Mouse (Mus musculus): Measurements from ENCODE around the gene Ftsj1.
A peak's percentile ranks its signal among the peaks of the same experiment; 100 is the strongest.

Ftsj1 gene

DNA sequence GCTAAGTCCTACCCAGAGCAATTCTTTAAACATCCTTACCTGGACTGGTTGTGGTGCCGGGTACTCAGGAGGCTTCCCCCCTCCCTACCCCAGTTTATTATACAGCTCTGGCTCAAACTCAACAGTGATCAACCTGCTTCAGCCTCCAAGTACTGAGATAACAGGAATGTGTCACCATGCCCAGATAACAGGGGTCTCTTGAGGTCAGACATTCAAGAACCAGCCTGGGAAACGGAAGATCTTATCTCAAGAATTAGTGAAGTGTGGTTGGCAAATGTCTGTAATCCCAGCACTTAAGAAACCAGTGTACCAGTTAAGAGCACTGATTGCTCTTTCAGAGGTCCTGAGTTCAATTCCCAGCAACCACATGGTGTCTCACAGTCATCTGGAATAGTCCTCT is 34.1 kb downstream of the Ftsj1 start:
- no peak for DNase-seq (ENCODE audit: low spot score)

DNA sequence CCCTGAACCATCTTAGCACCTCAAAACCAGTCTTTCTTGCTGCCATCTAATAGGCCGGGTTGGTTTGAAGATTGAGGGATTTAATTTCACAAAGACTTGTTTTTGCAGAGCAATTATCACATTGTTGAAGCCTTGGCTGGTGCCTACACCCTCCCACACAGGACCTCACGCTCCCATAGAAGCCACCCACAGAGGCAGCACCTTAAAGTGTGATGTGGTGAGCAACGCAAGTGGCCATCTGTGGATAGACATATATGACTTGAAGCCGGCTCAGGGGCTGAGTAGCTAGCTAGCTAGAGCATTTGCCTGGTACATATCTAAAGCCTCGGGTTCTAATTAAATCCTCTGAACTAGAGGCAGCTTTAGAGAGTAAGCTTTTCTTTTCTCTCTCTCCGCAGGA is 34.8 kb downstream of the Ftsj1 start:
- DNase-seq (ENCODE audit: low spot score) = no peak

DNA sequence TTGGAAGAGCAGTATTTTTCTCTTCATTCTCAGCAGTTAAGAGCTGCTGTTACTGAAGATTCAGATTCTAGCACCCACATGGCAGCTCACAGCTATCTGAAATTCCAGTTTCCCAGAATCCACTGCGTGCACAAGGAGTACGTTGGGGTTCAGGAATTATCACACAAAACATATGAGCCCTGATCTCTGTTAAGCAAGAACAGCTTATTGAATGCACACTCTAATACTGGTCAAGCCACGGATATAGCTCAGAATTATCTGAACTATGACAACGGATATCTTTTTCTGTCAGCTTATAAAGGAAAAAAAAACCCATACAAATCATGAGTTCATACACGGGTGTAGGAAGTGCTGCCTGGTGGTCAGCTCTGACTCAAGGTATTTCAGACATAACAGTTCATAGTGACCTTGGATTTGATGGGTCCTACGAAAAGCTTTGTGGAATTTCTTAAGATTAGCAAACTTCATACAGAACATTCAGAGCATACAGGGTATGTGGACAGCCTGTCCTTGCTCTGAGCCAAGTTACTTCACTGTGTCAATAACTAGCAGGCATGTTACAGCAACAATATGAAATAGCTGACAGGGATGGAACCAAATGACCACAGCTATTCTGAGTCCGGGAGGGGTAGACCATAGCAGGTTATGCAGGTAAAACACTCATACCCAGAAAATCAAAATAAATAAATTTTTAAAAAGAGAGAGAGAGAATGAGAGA is 40.6 kb downstream of the Ftsj1 start:
- DNase-seq (ENCODE audit: low spot score) = no peak

DNA sequence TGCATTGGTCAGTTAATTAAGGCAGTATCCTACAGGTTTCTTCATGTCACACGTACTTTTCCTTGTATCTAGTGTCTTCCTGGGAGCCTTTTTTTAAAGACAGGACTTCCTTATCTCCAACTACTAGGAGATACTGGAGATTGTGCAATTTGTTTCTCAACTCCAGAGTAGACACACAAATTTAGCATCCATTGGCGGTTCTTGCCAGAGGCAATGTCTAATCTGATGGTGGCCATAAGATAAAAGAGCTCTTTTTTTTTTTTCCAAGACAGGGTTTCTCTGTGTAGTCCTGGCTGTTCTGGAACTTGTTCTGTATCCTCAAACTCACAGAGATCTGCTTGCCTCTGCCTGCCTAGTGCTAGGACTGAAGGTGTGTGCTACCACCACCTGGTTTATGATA is 42.5 kb downstream of the Ftsj1 start:
- DNase-seq (ENCODE audit: low spot score) = no peak

DNA sequence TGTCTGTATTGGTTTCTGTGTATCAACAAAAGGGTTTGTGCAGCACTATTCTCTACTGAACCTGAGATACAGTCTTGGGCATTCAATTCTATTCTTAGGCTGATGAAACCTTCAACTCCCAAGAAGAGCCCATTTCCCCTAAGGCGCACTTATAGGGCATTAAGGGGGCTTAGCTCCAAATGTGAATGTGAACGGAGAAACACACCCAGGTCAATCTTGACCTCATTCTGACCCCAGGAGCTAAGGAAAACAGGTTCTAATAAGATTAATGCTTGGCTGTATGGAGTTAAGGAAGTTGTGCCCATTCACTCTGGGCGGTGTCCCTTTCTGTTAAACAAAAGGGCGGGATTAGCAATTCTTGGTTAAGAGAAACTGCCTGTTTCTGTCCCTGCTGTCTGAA is 45.0 kb downstream of the Ftsj1 start:
- DNase-seq (ENCODE audit: low spot score) = no peak

DNA sequence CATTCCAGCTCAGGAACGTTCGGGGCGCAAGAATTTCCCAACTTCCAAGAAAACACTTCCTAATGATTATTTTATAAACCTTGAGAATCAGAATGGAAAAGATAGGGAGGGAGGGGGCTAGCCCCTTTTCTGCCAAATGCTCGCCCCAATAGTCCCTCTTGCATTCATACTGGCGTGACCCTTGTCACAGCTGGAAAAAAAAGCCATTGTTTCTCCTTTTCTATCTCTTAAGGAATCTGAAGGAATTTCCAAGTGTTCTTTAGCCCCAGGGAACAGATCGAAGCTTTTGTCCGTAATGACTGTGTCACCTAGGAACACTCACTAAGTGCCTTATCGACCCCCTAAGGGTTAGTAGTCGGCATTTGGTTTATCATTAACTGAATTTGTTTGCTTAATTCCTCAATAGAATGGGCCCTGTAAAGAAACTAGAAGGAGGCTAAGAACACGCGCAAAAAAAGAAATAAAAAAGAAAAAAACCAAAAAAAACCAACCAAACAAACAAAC is 45.5 kb downstream of the Ftsj1 start:
- no peak for DNase-seq (ENCODE audit: low spot score)

DNA sequence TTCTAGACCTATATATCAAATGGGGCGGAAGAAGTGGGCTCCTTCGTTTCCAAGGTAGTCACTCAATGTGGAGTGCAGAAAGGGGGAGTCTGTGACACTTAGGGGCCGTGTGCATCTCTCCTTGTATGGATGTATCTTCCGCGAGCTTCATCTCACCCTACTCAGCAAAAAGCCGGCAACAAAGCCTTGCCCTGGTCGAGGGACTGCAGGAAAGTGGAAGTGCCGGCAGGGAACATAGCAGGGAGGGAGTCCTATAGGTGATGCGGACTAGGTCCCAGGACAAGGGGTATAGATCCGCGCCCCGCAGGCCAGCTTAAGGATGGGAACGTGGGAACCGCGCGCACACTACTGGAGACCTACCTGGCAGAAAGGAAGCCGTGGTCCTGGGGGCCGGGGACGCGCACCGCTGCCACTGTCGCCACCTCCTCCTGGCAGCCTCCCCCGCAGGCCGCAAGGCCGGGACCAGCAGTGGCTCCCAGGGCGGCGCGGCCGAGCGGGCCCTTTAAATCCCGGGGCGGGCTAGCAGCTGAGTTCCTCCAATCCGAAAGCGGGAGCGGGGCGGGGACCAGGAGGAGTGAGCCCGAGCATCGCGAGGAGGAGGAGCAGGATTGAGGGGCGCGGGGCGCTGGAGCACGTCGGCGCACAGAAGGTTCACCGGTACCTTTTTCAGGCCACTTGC is 46.1 kb downstream of the Ftsj1 start, which contains the start of gene Porcn:
Gene Porcn (minus strand): TSS at position 511 of the 679 bp plus-strand sequence.
- peak; percentile 79 for DNase-seq (ENCODE audit: low spot score)

DNA sequence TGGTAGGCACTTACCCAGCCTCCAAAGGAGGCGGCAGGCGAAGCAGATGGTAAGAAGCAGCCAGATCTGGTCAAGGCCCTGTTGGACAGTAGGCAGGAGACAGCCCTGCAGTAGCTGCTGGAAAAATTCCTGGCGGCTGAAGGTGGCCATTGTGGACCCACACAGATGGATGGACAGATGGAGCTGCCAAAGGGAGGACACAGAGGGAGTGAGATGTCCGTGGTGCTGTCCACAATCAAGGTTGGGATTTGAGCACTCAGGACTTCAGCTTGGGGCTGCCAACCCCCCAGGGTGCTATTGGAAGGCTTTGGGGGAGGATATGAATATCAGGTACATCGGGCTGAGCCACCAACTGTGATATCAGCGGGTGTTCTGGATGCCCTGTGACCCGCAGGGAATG is 46.7 kb downstream of the Ftsj1 start:
- no peak for DNase-seq (ENCODE audit: low spot score)

DNA sequence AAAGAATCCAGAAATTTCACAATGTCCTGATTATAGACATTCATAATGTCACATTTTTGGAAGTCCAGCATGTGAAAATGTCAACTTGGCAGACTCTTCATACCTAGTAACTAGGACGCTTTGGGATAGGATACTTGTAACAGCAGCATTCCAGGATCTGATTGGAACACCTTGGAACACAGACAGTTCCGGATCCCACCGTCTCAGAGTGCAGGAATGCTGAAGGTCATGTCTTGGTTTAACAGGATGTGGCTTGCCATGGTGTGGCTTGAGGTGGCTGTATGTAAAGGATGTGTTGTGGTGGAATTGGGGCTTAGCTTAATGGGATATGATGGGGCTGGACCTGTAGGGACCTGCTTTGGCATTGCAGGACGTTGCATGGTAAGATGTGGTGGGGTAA is 47.1 kb downstream of the Ftsj1 start:
- DNase-seq (ENCODE audit: low spot score) = no peak

DNA sequence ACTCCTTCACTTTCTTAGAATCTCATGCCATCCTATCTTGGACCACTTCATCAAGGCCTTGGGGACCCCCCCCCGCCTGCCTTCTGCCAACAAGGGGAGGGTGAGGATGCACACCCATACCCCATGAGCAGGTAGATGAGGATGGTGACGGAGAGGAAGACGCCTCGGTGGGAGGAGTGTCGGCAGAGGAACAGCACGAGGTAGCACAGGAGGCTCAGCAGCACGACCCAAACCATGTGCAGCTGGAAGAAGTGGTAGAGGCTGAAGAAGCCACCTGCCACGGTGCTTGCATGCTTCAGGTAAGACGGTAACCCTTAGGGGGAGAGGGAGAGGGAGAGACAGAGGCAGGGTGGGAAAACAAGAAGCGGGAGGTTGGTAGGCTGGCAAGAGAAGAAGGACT is 48.1 kb downstream of the Ftsj1 start:
- DNase-seq (ENCODE audit: low spot score) = no peak

DNA sequence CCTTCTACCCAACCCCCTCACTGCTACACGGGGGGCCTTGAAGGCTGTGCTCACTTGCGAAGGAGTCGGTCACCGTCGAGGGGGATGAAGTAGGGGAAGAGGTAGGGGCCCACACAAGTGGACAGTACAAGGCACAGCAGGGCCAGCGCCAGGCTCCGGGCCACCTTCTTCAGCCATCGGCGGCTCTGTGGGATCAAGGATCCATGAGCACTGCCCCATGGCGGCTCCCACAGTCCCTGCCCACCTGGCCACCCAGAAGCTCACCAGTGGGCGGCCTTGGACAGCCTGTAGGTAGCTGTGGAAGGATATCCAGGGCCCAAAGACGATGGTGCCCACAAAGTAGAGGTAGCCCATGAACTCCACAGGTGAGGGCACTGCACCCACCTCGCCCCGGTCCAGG is 49.1 kb downstream of the Ftsj1 start:
- no peak for DNase-seq (ENCODE audit: low spot score)

DNA sequence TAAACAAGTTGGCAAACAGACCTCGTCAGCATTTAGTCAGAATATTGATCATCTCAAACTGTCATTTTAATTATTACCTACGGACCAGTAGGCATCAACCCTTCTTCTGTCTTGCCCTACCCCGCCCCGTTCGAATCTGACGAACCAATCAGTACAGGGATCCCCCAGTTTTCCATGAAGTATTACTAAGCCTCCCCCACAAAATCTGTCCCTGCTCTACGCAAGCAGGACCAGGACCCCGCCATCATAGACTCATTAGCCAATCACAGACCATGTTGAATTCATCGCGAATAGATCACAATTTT is 58.8 kb downstream of the Ftsj1 start, which contains the start of gene Ebp:
Gene Ebp (minus strand): TSS at position 94 of the 305 bp plus-strand sequence.
- DNase-seq (ENCODE audit: low spot score) = peak; percentile 61

DNA sequence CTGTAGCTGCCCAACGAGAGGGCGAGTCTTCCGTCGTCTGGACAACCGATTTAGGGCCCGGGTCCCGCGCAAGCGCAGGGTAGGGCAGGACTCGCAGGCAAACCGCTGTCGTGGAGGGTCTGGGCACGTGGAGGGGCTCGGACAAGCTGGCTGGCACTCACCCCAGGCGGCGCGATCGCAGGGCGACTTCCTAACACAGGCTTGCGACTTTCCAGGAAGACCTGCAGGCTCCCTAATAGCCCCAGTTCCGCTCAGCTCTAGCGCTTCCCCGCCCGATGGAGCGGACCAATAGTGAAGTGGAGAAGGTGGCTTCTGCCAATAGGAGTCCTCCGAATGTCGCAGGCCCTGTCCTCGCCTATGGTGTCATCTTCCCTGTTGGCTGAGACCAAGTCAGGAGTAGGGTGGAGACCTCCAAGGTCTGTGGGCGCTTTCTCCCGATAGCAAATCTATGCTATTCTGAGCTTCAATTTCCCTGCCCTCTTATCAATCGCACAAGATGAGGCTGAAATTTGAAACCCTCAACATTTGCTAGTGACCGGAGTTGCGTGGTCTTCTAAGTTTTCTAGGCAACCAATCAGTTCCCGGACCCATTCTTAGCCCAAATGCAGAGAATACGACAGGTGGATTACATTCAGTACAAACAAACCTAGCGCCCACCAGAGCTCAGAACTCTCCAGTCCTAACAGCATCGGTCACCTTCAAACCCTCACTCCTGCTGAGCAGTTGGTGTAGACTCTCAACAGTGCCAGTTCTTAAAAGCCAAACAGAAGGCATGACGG is 59.4 kb downstream of the Ftsj1 start:
- peak; percentile 79 for DNase-seq (ENCODE audit: low spot score)

DNA sequence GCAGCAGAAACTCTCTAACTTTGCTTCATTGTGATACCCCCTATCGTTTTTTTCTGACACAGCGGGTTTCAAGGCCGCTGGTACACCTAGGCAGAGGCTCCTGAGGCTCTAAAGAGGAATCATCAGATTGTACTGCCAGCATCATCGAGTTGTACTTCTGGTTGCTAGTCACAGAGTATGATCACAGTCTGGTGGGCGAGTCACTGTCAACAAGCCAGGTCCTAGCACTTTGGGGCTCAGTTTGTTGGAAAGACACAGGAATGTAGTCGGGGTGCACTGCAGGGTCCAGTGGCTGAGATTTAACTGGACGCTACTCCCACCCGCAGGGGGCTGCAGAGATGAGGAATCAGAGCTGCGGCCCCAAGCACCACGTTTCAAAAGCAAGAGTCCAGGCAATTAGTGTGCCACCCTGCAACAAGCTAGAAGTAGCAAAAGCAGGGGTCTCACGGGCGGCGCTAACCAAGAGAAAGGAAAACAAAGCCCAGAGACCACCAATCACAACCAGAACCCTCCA is 60.0 kb downstream of the Ftsj1 start:
- DNase-seq (ENCODE audit: low spot score) = no peak

Measured in layer of hippocampus, adult 11-12 months (tissue).